Mouse (Mus musculus) intestine, embryonic 14.5 days (tissue): ENCODE results near the gene Cdca4. TPM values are rescaled to one million over a fixed set of nuclear protein-coding genes. Genes with fewer than 3 reads are reported as not detected.
A peak's percentile ranks its signal among the peaks of the same experiment; 100 is the strongest.

Source experiments
- ATAC-seq: fragments of 200-750 bp; cut with Nextera tagmentation; replicated peaks from 2 replicates; pipeline ENCODE4 v1.8.0; 2017; ENCODE audit warnings: low read depth, moderate number of reproducible peaks, moderate TSS enrichment, moderate library complexity; ENCODE audit not compliant: low FRiP score, low TSS enrichment
- DNase-seq: peaks from one replicate; pipeline ENCODE4 v3.0.0-alpha.2; 2018; ENCODE audit warnings: low spot score
- H3K27ac ChIP-seq: fragments of 300-500 bp; sonication (generic); 2 replicates; pipeline ENCODE4 v1.5.1; 2014; ENCODE audit warnings: low read depth, mild to moderate bottlenecking, control low read depth
- H3K27me3 ChIP-seq: fragments of 300-500 bp; sonication (generic); replicated peaks from 2 replicates; pipeline ENCODE4 v1.6.1; 2014; ENCODE audit warnings: low read length, control low read depth; ENCODE audit not compliant: control insufficient read depth, insufficient read depth
- H3K36me3 ChIP-seq: fragments of 300-500 bp; sonication (generic); 2 replicates; pipeline ENCODE4 v1.6.1; 2014; ENCODE audit warnings: low read length, control low read depth; ENCODE audit not compliant: control insufficient read depth, insufficient read depth
- H3K4me1 ChIP-seq: fragments of 300-500 bp; sonication (generic); replicated peaks from 2 replicates; pipeline ENCODE4 v1.6.1; 2014; ENCODE audit warnings: low read length, control low read depth, mixed read lengths; ENCODE audit not compliant: control insufficient read depth, insufficient read depth
- H3K4me2 ChIP-seq: fragments of 300-500 bp; sonication (generic); 2 replicates; pipeline ENCODE4 v1.6.1; 2014; ENCODE audit warnings: low read length
- H3K4me3 ChIP-seq: fragments of 300-500 bp; sonication (generic); 2 replicates; pipeline ENCODE4 v1.5.1; 2014; ENCODE audit warnings: low read depth, low read length, control low read depth, mixed read lengths
- H3K9ac ChIP-seq: fragments of 300-500 bp; sonication (generic); 2 replicates; pipeline ENCODE4 v1.6.1; 2014; ENCODE audit warnings: mild to moderate bottlenecking, low read length
- H3K9me3 ChIP-seq: fragments of 300-500 bp; sonication (generic); 2 replicates; pipeline ENCODE4 v1.6.1; 2016; ENCODE audit warnings: low read length, control low read depth; ENCODE audit not compliant: control insufficient read depth
- WGBS: fragments of 180-500 bp; shearing (Covaris S2); extraction: QIAGEN DNeasy Blood & Tissue Kit; methylation state at CpG from one replicate; pipeline ENCODE4 v1.1.7; 2014; 5-methylcytosine and 5-hydroxymethylcytosine counted together
- polyA plus RNA-seq: library from polyadenylated mRNA; unstranded; fragments of >200 nt; fragmentation: Nextera tagmentation; extraction: Ambion mirVana; gene quantifications from 2 replicates; pipeline ENCODE4 v1.2.1, GENCODE M21; 2014

Cdca4 gene
- polyA plus RNA-seq, 1 experiment from 2014 or later = 116 TPM

DNA sequence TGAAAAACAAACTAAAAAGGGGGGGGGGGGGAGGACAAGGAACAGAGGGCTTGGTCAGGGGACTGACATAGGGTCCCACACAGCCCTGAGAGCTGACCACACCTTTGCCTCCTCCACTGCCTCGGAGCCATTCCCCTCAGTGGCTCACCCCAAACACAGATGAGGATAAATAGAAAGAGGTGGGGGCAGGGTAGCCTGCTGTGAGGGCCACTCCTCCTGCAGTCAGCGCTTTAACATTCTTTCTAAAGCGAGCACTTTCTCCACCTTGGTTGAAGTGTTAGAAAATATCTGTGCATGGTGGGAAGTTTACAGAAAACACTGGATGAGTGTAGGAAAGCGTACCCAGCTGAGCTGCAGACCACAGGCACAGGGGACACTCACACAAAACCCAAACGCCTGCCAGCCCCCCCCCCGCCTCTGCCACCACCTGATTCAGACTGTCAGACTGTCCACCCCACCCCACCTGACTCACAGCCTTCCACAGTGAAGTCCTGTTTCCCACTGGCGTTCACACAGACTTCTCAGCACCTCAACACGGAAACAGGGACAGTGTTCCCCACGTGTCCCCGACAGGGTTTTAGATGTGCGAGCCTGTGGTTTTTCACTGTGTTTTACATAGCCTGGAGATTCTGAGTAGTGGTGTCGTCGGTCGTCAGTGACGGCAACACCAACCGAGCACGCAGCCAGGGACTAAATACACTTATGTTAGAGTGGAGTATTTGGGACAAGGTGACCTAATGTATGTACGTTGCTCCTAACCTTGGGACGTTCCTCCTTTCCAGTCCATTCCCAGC is 18.9 kb downstream of the Cdca4 start:
- WGBS = 61% methylated on average over 19 of the region's 19 CpGs
- Histone ChIP-seq H3K27me3 (no peaks in the 10 kb centered on the region), H3K9me3 (no peaks in the 10 kb centered on the region), H3K27ac (no peak overlapping the region), H3K4me2 (peak overlapping the region; percentile 98), H3K4me1 (peaks cover 2% of the 10 kb centered on the region; the same call in 1 of the 2 replicates), H3K4me3 (no peak overlapping the region), H3K9ac (no peak overlapping the region), H3K36me3 (peaks cover 12% of the 10 kb centered on the region; the same call in 1 of the 2 replicates)
- DNase-seq (no peak), ATAC-seq (no peak)

DNA sequence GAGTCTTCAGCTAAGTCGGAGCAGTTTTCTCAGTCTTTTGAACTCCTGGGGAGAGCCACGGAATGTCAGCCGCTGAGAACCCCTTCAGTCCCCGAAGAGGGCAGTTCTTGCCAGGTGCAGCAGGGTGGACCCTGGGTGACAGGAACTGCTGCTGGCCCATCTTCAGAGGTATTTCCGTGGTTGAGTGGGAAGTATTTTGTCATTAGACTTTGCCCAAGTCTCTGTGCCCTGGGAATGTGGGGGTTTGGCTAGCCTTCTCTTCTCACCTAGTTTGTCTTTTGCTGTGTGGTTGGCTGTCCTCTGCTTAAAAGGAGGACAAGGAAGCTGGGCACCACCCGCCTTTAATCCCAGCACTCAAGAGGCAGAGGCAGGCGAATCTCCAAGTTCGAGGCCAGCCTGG is 19.6 kb downstream of the Cdca4 start:
- peak overlapping the region; percentile 98 for H3K4me2 ChIP-seq
- H3K27me3 ChIP-seq = no peaks in the 10 kb centered on the region
- peaks cover 2% of the 10 kb centered on the region; the same call in 1 of the 2 replicates for H3K4me1 ChIP-seq
- H3K9me3 ChIP-seq = no peaks in the 10 kb centered on the region
- peak overlapping the region; percentile 54 for H3K9ac ChIP-seq
- H3K36me3 ChIP-seq = 0 out of 2 replicates have a peak, but pooled peaks cover 7% of the 10 kb centered on the region
- peak overlapping the region; percentile 61 for H3K4me3 ChIP-seq
- ATAC-seq = no peak
- DNase-seq = no peak
- 23% methylated on average over 8 of the region's 8 CpGs for WGBS
- no peak overlapping the region for H3K27ac ChIP-seq

DNA sequence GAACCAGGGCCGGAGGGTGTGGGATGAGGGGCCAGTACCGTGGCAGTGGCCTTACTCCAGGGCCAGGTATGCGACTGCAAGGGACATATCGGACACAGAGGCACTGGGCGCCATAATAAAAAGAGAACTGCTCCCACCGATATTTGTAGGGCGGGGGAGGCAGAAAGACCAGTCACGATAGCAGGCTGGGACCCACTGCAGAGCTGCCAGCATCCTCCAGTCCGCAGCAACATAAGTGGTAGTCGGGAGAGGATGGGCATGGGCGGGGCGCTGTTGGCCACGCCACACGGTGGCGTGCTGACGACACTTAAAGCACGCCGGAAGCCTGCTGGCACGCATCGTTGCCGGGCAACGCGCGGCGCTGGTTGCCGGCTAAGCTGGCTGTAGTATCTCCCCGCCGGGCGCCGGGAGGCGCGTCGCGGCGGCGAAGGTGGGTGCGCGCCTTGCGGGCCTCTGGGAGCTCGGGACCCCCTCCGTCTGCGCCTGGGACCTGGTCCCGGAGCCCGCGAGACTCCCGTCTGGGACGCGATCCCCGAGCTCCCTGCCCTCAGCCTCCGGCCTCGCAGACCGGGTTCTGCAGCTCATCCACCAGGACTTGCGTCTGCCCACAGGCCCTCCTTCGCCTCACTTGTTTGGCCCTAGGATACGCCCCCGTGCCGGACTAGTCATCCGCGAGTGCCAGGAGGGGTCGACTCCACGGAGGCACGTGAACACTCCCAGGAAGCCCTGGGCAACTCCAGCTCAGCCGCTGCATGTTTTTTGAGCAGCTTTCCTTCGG is 20.4 kb downstream of the Cdca4 start, which contains the start of gene Clba1:
Gene Clba1, plus strand, starts transcription at position 351 of the 778 bp plus-strand sequence.
- peak; percentile 89 for DNase-seq
- under 1% methylated on average over 63 of the region's 64 CpGs for WGBS
- H3K9me3 ChIP-seq = no peaks in the 10 kb centered on the region

DNA sequence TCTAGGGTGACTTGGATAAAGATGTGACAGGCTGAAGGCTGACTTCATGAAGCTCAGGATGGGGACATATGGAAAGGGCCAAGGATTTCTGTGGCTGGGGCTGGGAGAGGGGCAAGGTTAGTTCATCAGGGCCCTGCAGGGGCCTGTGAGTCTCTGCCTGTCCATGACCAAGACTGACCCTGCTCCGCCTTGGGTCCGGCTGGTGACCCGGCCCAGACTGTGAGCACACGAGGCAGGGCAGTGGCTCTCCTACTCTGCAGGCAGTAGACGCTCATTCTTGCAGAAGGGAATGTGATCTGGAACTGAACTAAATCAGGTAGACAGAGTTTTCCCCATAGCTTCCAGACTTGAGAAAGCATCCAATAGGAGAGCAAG is 21.0 kb downstream of the Cdca4 start:
- Histone ChIP-seq H3K27me3 (no peaks in the 10 kb centered on the region), H3K36me3 (no peaks in the 10 kb centered on the region), H3K9ac (peak overlapping the region; percentile 54), H3K4me1 (peaks cover 2% of the 10 kb centered on the region; the same call in 1 of the 2 replicates), H3K9me3 (no peaks in the 10 kb centered on the region), H3K27ac (no peak overlapping the region), H3K4me3 (peak overlapping the region; percentile 61), H3K4me2 (peak overlapping the region; percentile 98)
- 67% methylated on average over 5 of the region's 5 CpGs for WGBS
- DNase-seq (no peak), ATAC-seq (peak; percentile 36)

More for the DNA sequence above, 20.4 kb downstream of the Cdca4 start, which contains the start of gene Clba1:
- Histone ChIP-seq H3K27me3 (no peaks in the 10 kb centered on the region), H3K36me3 (no peaks in the 10 kb centered on the region), H3K9ac (peak within 1 kb of the TSS; percentile 54), H3K4me2 (peak within 1 kb of the TSS; percentile 98), H3K4me3 (peak within 1 kb of the TSS; percentile 61), H3K4me1 (peaks cover 2% of the 10 kb centered on the region; the same call in 1 of the 2 replicates), H3K27ac (no peak within 1 kb of the TSS)
- ATAC-seq = peak; percentile 90

DNA sequence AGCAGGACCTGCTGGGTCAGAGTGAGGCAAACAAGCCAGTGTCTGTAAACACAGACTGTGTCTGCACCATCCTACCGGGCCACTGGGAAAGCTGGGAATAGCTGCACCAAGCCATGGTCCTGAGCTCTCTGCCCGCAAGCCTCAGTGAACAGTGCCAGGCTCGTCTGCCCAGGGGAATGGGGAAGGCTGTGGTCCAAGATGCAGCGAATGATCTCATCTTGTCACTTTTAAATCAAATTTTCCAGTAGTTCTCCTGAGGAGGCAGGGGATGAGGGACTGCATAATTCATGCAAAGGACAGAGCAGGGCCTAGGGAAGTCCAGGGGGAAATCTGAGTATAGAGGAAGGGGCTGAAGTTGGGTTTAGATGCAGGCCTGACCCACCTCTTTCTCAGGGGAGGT is 21.4 kb downstream of the Cdca4 start:
- Histone ChIP-seq H3K9ac (no peak overlapping the region), H3K4me2 (no peak overlapping the region), H3K27me3 (no peaks in the 10 kb centered on the region), H3K27ac (no peak overlapping the region), H3K36me3 (no peaks in the 10 kb centered on the region), H3K4me1 (peaks cover 2% of the 10 kb centered on the region; the same call in 1 of the 2 replicates), H3K9me3 (no peaks in the 10 kb centered on the region), H3K4me3 (no peak overlapping the region)
- WGBS = 67% methylated on average over 4 of the region's 4 CpGs
- DNase-seq = no peak
- no peak for ATAC-seq

DNA sequence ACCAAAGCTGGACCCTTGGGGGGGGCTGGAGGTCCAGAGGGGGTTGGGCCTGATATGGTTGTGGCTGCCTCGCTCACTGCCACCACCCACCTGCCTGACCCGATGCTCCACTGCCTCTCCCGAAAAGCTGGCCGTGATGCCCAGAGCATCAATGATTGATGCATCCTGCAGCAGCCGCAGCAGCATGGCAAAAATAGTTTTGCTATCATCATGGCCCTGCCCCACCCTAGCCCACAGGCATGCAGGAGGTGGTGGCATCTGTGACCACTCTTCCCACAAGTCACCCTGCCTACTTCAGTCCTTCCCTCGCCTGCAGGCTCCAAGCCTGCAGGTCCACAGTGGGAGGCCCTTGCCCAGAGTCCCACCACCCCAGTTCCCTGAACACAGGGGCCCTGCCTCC is 23.2 kb downstream of the Cdca4 start:
- H3K4me2 ChIP-seq = no peak overlapping the region
- H3K27me3 ChIP-seq = peaks cover 13% of the 10 kb centered on the region
- H3K4me1 ChIP-seq = peaks cover 5% of the 10 kb centered on the region; the same call in 1 of the 2 replicates
- H3K27ac ChIP-seq = no peak overlapping the region
- no peak for ATAC-seq
- DNase-seq = no peak
- 76% methylated on average over 6 of the region's 6 CpGs for WGBS
- no peak overlapping the region for H3K9ac ChIP-seq
- H3K36me3 ChIP-seq = no peaks in the 10 kb centered on the region
- H3K9me3 ChIP-seq = no peaks in the 10 kb centered on the region
- H3K4me3 ChIP-seq = no peak overlapping the region

DNA sequence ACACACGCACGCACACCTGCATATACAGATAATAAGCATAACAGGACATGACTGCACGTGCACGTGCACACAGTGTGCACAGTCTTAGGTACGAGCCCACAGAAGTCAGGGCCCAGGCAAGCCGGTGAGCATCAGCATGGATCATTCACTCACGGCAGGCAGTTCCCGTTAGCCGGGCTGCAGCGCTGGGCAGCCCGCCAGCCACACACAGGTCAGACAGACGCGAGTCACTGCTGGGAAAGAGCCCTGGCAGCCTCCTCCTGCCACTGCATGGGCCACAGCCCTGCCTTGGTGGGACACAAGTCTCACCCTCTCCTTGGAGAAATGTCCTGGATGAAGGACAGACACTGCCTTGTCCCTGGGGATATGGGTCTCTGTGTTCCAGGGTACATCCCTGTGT is 25.2 kb downstream of the Cdca4 start:
- Histone ChIP-seq H3K4me2 (no peak overlapping the region), H3K27me3 (peaks cover 19% of the 10 kb centered on the region), H3K9ac (no peak overlapping the region), H3K36me3 (no peaks in the 10 kb centered on the region), H3K4me1 (peaks cover 8% of the 10 kb centered on the region), H3K9me3 (no peaks in the 10 kb centered on the region), H3K27ac (no peak overlapping the region), H3K4me3 (no peak overlapping the region)
- WGBS = 52% methylated on average over 13 of the region's 13 CpGs
- no peak for ATAC-seq
- no peak for DNase-seq

DNA sequence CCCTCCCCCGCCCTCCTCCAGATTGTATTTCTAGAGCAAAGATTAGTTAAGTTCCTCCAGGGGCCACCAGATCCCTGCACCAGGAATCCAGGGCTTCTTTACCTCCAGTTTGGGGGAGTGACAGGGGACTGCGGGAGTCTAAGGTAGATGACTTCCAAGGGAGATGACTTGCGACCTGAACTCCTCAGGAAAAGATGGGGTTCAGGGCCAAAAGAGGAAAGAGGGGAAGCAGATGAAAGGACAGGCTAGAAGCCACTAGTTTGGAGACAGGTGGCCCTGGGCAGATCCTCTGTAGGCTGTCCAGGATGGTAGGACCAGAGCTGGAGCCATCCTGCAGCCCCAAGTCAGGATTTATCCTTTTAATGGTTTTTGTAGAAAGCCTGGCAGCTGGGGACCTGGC is 26.3 kb downstream of the Cdca4 start:
- 24% methylated on average over 3 of the region's 3 CpGs for WGBS
- Histone ChIP-seq H3K4me3 (no peak overlapping the region), H3K9me3 (no peaks in the 10 kb centered on the region), H3K27ac (no peak overlapping the region), H3K36me3 (no peaks in the 10 kb centered on the region), H3K4me2 (peak overlapping the region; percentile 100; the same call in 1 of the 2 replicates), H3K27me3 (peaks cover 19% of the 10 kb centered on the region), H3K4me1 (peaks cover 17% of the 10 kb centered on the region), H3K9ac (no peak overlapping the region)
- DNase-seq (no peak), ATAC-seq (no peak)
